Mouse (Mus musculus) liver, adult 2 months (tissue): ENCODE data around the gene Me1. TPM values are rescaled to one million over a fixed set of nuclear protein-coding genes. Genes with fewer than 3 reads are reported as not detected.

Experiments
- DNase-seq: peaks from one replicate; pipeline ENCODE4 v3.0.0-alpha.2; 2011; ENCODE audit warnings: low read depth, low spot score; ENCODE audit errors: extremely low read depth
- H3K27ac ChIP-seq: fragments of 200-500 bp; replicated peaks from 2 replicates; pipeline ENCODE4 v1.5.1; 2012; ENCODE audit warnings: low read depth, mild to moderate bottlenecking, control low read depth, inconsistent platforms, low read length; ENCODE audit not compliant: insufficient read depth
- H3K27me3 ChIP-seq: fragments of 200-500 bp; 2 replicates; pipeline ENCODE4 v1.6.1; 2012; ENCODE audit warnings: mild to moderate bottlenecking, moderate library complexity, low read length, inconsistent platforms; ENCODE audit not compliant: control insufficient read depth, insufficient read depth
- H3K36me3 ChIP-seq: fragments of 200-500 bp; 2 replicates; pipeline ENCODE4 v1.6.1; 2012; ENCODE audit warnings: low read length, inconsistent platforms; ENCODE audit not compliant: control insufficient read depth, insufficient read depth
- H3K4me1 ChIP-seq: fragments of 200-500 bp; 2 replicates; pipeline ENCODE4 v1.6.1; 2011; ENCODE audit warnings: low read length; ENCODE audit not compliant: control insufficient read depth, insufficient read depth
- H3K4me3 ChIP-seq: fragments of 200-500 bp; 2 replicates; pipeline ENCODE4 v1.5.1; 2011; ENCODE audit warnings: low read depth, mild to moderate bottlenecking, control low read depth, low read length, moderate library complexity; ENCODE audit not compliant: insufficient read depth
- H3K79me2 ChIP-seq: fragments of 200-500 bp; 2 replicates; pipeline ENCODE4 v1.6.1; 2012; ENCODE audit warnings: inconsistent platforms, mild to moderate bottlenecking, low read length, moderate library complexity; ENCODE audit not compliant: control insufficient read depth, insufficient read depth
- H3K9ac ChIP-seq: fragments of 200-500 bp; 2 replicates; pipeline ENCODE4 v1.6.1; 2012; ENCODE audit warnings: low read depth, mild to moderate bottlenecking, control low read depth, inconsistent platforms, low read length
- CTCF ChIP-seq: fragments of 200-500 bp; IDR thresholded peaks from 2 replicates; pipeline ENCODE4 v1.5.1; 2011; ENCODE audit warnings: low read depth, low read length, control low read depth
- POLR2A ChIP-seq: fragments of 200-500 bp; IDR thresholded peaks from 2 replicates; pipeline ENCODE4 v1.6.1; 2011; ENCODE audit warnings: low read length, control low read depth; ENCODE audit not compliant: insufficient read depth; ENCODE audit errors: extremely low read depth
- WGBS: fragments of 180-500 bp; shearing (Covaris S2); methylation state at CpG from one replicate; pipeline ENCODE4 v1.1.7; 2018; 5-methylcytosine and 5-hydroxymethylcytosine counted together
- polyA plus RNA-seq: library from polyadenylated mRNA; depleted of rRNA; stranded (reverse); fragments of >200 nt; gene quantifications from 2 replicates; pipeline ENCODE4 v1.2.3, GENCODE M21; 2012; rRNA removed
- total RNA-seq: library from RNA; depleted of rRNA; stranded (reverse); fragments of >200 nt; gene quantifications from 2 replicates; pipeline ENCODE4 v1.2.3, GENCODE M21; 2014; rRNA removed

Me1 gene
- total and polyA plus RNA-seq, 2 experiments = 87.4 to 101 TPM

DNA sequence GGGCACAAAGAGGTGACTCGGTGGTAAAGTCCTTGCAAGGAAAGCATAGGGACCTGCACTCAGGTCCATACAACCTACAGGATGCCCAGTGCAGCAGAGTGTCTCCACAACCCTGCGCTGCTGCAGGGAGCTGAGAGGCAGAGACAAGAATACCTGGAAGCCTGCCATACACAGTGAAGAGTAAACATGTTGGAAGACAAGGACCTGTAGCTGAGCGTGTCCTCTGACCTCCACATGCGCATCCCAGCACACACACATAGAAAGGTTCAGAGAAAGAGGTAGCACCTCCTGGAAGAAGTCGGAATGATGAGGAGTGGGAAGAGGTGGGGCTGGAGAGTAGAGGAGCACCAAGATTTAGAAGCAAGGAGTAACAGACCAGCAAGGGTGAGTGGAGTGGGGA, 161.7 kb downstream of the Me1 start:
- peak; percentile 68 for DNase-seq
- H3K4me1 ChIP-seq = no peaks in the 10 kb centered on the region
- H3K27me3 ChIP-seq = no peaks in the 10 kb centered on the region
- H3K36me3 ChIP-seq = peaks cover 12% of the 10 kb centered on the region
- H3K4me3 ChIP-seq = no peak overlapping the region
- no peak overlapping the region for H3K9ac ChIP-seq
- WGBS = 48% methylated on average over 5 of the region's 5 CpGs
- TF ChIP-seq CTCF (no peak), POLR2A (no peak)
- H3K27ac ChIP-seq = no peak overlapping the region
- H3K79me2 ChIP-seq = no peaks in the 10 kb centered on the region

Other genes starting within 250 kb of the Me1 start
- gene Ube2cbp, start 231.0 kb downstream of the Me1 start, total RNA-seq = 2.2 and 3.0 TPM in 2 replicates
- 0.97 and 1.8 TPM in 2 replicates for gene Ube2cbp, start 231.0 kb downstream of the Me1 start, polyA plus RNA-seq
- gene Dop1a, start 228.8 kb downstream of the Me1 start, total RNA-seq = 25.2 and 25.9 TPM in 2 replicates
- gene Dop1a, start 228.8 kb downstream of the Me1 start, polyA plus RNA-seq = 3.8 and 5.9 TPM in 2 replicates
- 13.3 and 16.5 TPM in 2 replicates for gene Pgm3, start 124.1 kb downstream of the Me1 start, total RNA-seq
- gene Pgm3, start 124.1 kb downstream of the Me1 start, polyA plus RNA-seq = 3.7 TPM in 2 replicates
- 0.20 TPM in 1 of 2 replicates, not detected in the other for gene Rwdd2a, start 124.0 kb downstream of the Me1 start, total RNA-seq
- 0.11 TPM in 1 of 2 replicates, not detected in the other for gene Rwdd2a, start 124.0 kb downstream of the Me1 start, polyA plus RNA-seq
- gene Prss35, start 47.7 kb upstream of the Me1 start, total RNA-seq = 0.20 TPM in 1 of 2 replicates, not detected in the other
- gene Prss35, start 47.7 kb upstream of the Me1 start, polyA plus RNA-seq = 0.02 TPM in 1 of 2 replicates, not detected in the other
- 0.13 and 0.18 TPM in 2 replicates for gene Snap91, start 184.7 kb upstream of the Me1 start, total RNA-seq
- gene Snap91, start 184.7 kb upstream of the Me1 start, polyA plus RNA-seq = not detected in 2 replicates